Mouse (Mus musculus) erythroblast, adult 5-6 weeks (primary cell): ENCODE results near the gene Olfr279. TPM values are rescaled to one million over a fixed set of nuclear protein-coding genes. Genes with fewer than 3 reads are reported as not detected.

Experiments used
- ATAC-seq: replicated peaks from 2 replicates; pipeline ENCODE4 v1.8.0; 2016; ENCODE audit warnings: moderate number of reproducible peaks, mild to moderate bottlenecking, moderate TSS enrichment, inconsistent platforms; ENCODE audit not compliant: poor library complexity, low FRiP score, severe bottlenecking
- total RNA-seq, 2 experiments: library from RNA; stranded (forward) in 1 of 2; stranded (reverse) in 1 of 2; fragments of 150-400 nt in 1 of 2; fragments of 200-764, 138-1000 nt in 1 of 2; gene quantifications; 2 replicates each; pipeline versions ENCODE4 v1.2.3 to v1.2.4; 2015 to 2017; ENCODE audit warnings: low replicate concordance in 2 of 2

The Olfr279 gene
- total RNA-seq, 2 experiments from 2014 or later = 0.17 TPM; not detected in 1

DNA sequence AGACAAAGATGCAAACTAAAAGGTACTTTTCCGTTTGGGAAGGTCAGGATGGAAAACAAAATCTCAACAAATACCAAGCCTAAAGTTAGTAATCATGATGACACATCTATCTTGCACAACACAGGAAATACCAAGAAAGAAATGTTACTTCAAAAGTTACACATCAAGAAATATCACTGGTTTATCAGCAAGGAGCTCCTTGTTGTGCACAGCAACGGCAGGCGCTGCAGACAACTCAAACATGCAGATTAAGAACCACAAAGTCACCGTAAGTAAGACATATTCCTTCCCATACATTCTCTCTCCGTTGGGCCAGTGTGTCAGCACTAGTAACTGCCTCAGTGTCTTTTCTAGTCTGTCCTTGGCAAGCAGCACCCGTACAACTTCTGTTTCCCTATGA is 48.9 kb downstream of the Olfr279 start:
- ATAC-seq = no peak

GRCm38 (mm10) chr15:98543341-98543740 is 51.1 kb downstream of the Olfr279 start:
- ATAC-seq = no peak

GRCm38 (mm10) chr15:98545151-98545550 is 52.9 kb downstream of the Olfr279 start:
- ATAC-seq = no peak

GRCm38 (mm10) chr15:98546843-98547242 is 54.6 kb downstream of the Olfr279 start:
- no peak for ATAC-seq

Other genes starting within 250 kb of the Olfr279 start
- not detected in 2 replicates for gene H1fnt, start 235.1 kb upstream of the Olfr279 start, total RNA-seq (2015; ENCODE audit: low replicate concordance)
- gene H1fnt, start 235.1 kb upstream of the Olfr279 start, total RNA-seq (2017; ENCODE audit: low replicate concordance) = not detected in 2 replicates
- not detected in 2 replicates for gene Zfp641, start 196.2 kb upstream of the Olfr279 start, total RNA-seq (2015; ENCODE audit: low replicate concordance)
- gene Zfp641, start 196.2 kb upstream of the Olfr279 start, total RNA-seq (2017; ENCODE audit: low replicate concordance) = 0.17 and 0.56 TPM in 2 replicates
- gene Olfr285, start 175.0 kb upstream of the Olfr279 start, total RNA-seq (2015; ENCODE audit: low replicate concordance) = not detected in 2 replicates
- not detected in 2 replicates for gene Olfr285, start 175.0 kb upstream of the Olfr279 start, total RNA-seq (2017; ENCODE audit: low replicate concordance)
- not detected in 2 replicates for gene Olfr284, start 151.4 kb upstream of the Olfr279 start, total RNA-seq (2015; ENCODE audit: low replicate concordance)
- not detected in 2 replicates for gene Olfr284, start 151.4 kb upstream of the Olfr279 start, total RNA-seq (2017; ENCODE audit: low replicate concordance)
- not detected in 2 replicates for gene Olfr283, start 111.5 kb upstream of the Olfr279 start, total RNA-seq (2015; ENCODE audit: low replicate concordance)
- not detected in 2 replicates for gene Olfr283, start 111.5 kb upstream of the Olfr279 start, total RNA-seq (2017; ENCODE audit: low replicate concordance)
- gene Olfr282, start 61.2 kb upstream of the Olfr279 start, total RNA-seq (2015; ENCODE audit: low replicate concordance) = not detected in 2 replicates
- not detected in 2 replicates for gene Olfr282, start 61.2 kb upstream of the Olfr279 start, total RNA-seq (2017; ENCODE audit: low replicate concordance)
- gene Olfr281, start 39.8 kb upstream of the Olfr279 start, total RNA-seq (2015; ENCODE audit: low replicate concordance) = not detected in 2 replicates
- gene Olfr281, start 39.8 kb upstream of the Olfr279 start, total RNA-seq (2017; ENCODE audit: low replicate concordance) = not detected in 2 replicates
- gene OR5BS1P, start 22.5 kb upstream of the Olfr279 start, total RNA-seq (2015; ENCODE audit: low replicate concordance) = not detected in 2 replicates
- gene OR5BS1P, start 22.5 kb upstream of the Olfr279 start, total RNA-seq (2017; ENCODE audit: low replicate concordance) = not detected in 2 replicates
- gene Lalba, start 9.7 kb upstream of the Olfr279 start, total RNA-seq (2015; ENCODE audit: low replicate concordance) = not detected in 2 replicates
- not detected in 2 replicates for gene Lalba, start 9.7 kb upstream of the Olfr279 start, total RNA-seq (2017; ENCODE audit: low replicate concordance)
- 15.9 and 17.1 TPM in 2 replicates for gene Kansl2, start 41.9 kb downstream of the Olfr279 start, total RNA-seq (2015; ENCODE audit: low replicate concordance)
- 4.9 and 11.4 TPM in 2 replicates for gene Kansl2, start 41.9 kb downstream of the Olfr279 start, total RNA-seq (2017; ENCODE audit: low replicate concordance)
- gene Ccnt1, start 78.5 kb downstream of the Olfr279 start, total RNA-seq (2015; ENCODE audit: low replicate concordance) = 23.8 and 41.1 TPM in 2 replicates
- 37.2 and 38.3 TPM in 2 replicates for gene Ccnt1, start 78.5 kb downstream of the Olfr279 start, total RNA-seq (2017; ENCODE audit: low replicate concordance)
- not detected in 2 replicates for gene 4930415O20Rik, start 78.6 kb downstream of the Olfr279 start, total RNA-seq (2015; ENCODE audit: low replicate concordance)
- gene 4930415O20Rik, start 78.6 kb downstream of the Olfr279 start, total RNA-seq (2017; ENCODE audit: low replicate concordance) = not detected in 2 replicates
- gene Adcy6, start 117.7 kb downstream of the Olfr279 start, total RNA-seq (2015; ENCODE audit: low replicate concordance) = 4.8 and 26.8 TPM in 2 replicates
- gene Adcy6, start 117.7 kb downstream of the Olfr279 start, total RNA-seq (2017; ENCODE audit: low replicate concordance) = 33.2 and 42.9 TPM in 2 replicates
- gene Cacnb3, start 138.4 kb downstream of the Olfr279 start, total RNA-seq (2015; ENCODE audit: low replicate concordance) = not detected in 2 replicates
- not detected in 2 replicates for gene Cacnb3, start 138.4 kb downstream of the Olfr279 start, total RNA-seq (2017; ENCODE audit: low replicate concordance)
- 9.4 and 10.4 TPM in 2 replicates for gene Ddx23, start 170.5 kb downstream of the Olfr279 start, total RNA-seq (2015; ENCODE audit: low replicate concordance)
- gene Ddx23, start 170.5 kb downstream of the Olfr279 start, total RNA-seq (2017; ENCODE audit: low replicate concordance) = 32.3 and 40.2 TPM in 2 replicates
- gene Rnd1, start 185.1 kb downstream of the Olfr279 start, total RNA-seq (2015; ENCODE audit: low replicate concordance) = 4.4 TPM in 1 of 2 replicates, not detected in the other
- 0.42 and 2.2 TPM in 2 replicates for gene Rnd1, start 185.1 kb downstream of the Olfr279 start, total RNA-seq (2017; ENCODE audit: low replicate concordance)
- gene Ccdc65, start 215.8 kb downstream of the Olfr279 start, total RNA-seq (2015; ENCODE audit: low replicate concordance) = not detected in 2 replicates
- not detected in 2 replicates for gene Ccdc65, start 215.8 kb downstream of the Olfr279 start, total RNA-seq (2017; ENCODE audit: low replicate concordance)
- 1.2 TPM in 1 of 2 replicates, not detected in the other for gene Fkbp11, start 235.8 kb downstream of the Olfr279 start, total RNA-seq (2015; ENCODE audit: low replicate concordance)
- 0.84 and 1.0 TPM in 2 replicates for gene Fkbp11, start 235.8 kb downstream of the Olfr279 start, total RNA-seq (2017; ENCODE audit: low replicate concordance)